Mouse (Mus musculus) neural tube, embryonic 10.5 days (tissue): Measurements from ENCODE around the gene Rps15a.

Source experiments
- DNase-seq: peaks from one replicate; pipeline ENCODE4 v3.0.0-alpha.2; 2017; ENCODE audit warnings: low spot score; ENCODE audit errors: extremely low spot score

The Rps15a gene

DNA sequence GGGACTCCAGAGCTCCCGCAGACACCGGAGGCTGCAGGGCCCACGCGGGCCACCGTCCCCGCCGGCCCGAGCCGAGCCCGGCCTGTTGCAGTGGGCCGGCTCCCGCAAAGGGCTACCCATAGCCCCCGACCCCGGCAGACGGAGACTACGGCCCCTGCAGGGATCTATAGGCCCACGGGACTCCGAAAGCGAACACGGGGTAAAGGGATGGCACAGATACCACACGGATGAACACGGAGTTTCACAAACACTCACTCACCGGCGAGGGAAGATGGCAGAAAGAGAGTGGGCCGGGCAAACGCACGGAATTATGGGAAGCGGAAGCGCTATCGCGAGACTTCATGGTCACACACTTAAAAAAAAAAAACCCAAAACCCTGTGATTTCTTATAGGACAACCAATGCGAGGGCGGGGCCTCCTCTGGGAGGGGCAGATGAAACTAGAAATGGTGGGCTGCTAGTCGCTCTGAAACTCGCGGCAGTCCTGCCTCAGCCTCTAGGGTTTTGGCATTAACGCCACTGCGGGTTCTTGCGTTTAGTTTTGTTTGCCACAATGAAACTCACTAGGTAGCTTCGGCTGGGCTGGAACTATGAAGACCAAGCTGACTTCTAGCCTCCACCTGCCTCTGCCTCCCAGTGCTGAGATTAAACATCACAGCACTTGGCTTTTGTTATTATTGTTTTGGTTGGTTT is at the start of gene Rps15a:
Gene Rps15a (minus strand): TSS at position 312 of the 692 bp plus-strand sequence.
- peak; percentile 88 for DNase-seq

DNA sequence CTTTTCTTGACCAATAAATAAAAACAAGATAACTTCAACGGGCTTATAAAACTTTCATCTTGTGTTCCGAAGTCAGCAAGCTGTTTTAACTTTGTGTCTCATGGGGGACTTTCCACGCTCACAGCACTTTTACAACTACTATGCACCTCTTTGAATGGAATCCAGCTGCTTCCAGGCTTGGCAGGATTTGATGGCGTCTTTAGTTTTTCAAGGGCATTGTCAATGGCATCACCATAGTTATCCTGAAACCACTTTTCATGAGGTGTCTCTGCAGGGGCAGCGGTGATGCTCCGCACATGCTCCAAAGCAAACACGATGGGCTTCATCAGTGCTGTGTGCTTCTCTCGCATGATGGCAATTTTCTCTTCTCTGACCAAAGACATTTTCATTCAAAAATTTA is 47.0 kb upstream of the Rps15a start:
- no peak for DNase-seq

DNA sequence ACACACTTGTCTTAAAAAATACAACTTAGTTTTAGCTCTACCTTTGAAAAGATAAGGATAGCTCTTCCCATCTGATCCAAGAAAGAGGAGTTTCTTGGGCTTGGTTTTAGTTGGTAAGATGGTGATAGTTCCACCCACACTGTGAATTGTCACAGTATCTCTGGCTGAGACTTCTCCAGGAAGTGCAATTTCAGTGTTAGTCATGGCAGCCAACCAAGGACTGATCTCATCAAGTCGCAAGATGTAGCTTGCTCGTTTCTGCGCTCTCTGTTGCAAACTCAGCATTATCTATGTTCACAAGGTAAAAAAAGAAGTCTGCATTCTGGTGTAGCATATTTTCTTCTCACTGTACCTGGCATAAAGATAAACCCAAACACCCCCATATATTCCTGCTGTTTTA is 44.1 kb upstream of the Rps15a start:
- DNase-seq, result no peak

DNA sequence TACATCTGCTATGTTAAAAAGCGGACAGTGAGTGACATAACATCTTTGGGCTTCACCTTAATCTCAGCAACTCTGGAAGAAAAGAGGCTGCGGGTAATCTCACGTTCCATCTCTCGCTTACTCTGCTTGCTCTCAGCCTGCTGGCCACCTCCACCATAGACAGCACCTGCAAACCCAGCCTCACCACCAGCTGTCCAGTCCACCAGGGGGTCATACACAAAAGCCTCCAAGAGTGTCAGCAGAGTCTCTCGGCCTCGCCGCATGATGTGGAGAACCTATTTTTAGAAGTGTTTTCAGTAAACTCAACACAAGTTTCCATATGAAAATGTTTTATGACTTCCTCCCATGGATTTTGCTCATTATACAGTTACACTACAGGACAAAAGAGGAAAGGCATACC is 40.5 kb upstream of the Rps15a start:
- no peak for DNase-seq

DNA sequence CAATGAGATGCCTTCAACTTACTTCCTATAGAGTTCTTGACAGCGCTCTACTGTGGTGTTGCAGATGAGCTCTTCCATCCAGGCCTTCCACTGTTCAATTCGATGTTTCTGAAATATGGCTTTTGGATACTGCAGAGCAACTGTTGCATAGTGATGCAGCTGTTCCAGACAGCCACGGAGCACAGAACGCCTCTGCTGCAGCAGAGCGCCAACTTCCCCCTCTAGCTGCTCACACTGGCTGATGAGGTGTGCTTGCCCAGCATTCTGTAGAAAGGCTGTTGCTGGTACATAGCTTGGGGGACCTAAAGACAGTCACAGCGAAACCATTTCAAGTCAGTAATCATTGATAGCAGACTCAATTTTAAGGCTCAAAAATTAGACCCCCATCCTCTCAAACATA is 38.2 kb upstream of the Rps15a start:
- no peak for DNase-seq

DNA sequence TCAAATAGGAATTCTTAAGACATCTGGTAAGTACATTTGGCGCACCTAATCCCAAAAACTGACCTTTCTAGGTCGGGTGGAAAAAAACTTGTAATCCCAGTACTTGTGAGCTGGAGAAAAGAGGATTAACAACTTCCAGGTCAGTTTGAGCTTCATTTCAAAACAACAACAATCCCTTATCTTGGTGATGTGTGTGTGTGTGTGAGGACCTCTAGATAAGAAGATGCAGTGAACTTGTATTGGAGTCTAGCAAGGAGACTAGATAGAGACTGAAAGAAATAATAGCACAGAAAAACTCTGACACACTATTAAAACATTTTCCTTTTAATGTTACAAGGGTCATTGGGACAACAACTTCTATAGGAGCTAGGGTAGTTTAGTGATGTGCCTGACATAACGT is 27.6 kb upstream of the Rps15a start:
- DNase-seq, result no peak

DNA sequence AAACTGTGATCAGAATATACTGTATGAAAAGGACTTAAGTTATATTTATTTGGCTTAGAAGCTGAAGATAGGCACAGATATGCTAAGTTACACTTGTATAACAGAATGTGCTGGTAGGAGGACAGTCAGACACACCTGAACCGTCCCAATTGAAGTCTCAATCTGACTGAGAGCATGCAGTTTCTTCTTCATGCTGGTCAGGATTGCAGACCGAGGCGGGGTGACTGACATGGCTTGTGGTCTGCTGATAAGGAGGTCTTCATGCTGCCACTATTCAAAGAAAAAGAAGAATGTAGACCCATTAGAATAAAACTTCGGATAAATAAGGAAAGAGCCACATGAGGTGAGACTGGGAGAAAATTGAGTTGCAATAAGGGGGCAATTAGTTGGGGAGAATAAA is 27.1 kb upstream of the Rps15a start:
- no peak for DNase-seq

DNA sequence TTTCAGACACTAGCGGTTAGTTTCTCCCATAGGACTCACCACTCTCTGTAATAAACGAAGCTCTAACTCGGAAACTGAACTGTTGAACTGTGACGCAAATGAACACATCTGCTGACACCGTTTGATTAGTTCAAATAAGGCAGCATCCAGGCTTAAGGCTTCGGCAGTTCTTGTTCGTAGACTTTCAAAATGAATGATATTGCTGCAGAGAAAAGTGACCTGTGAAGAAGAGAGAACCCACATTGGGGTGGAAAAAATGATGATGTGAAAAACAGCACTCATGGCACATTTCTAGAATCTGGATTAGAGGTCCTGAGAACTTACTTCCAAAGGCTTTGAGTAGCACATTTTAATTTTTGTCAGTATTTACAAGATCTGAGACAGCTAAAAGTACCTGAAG is 25.3 kb upstream of the Rps15a start:
- DNase-seq, result no peak

DNA sequence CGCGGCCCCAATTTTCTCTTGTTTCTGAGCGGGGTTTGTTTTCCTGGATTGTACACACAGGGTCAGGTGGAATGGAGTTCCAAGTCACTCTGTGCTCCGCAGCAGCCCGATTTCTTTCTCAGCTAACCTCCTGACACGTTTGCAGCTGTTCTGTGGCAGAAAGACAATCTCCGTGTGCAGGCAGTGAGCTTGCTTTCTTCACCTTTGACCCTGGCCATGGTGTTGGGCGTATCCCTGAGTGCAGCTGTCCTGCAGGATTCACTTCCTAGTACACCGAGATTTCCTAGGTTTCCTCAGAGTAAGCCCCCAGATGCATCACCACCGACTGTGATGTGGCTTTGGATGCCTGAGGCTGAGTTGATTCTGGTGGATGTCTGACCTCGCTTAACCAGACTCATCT is 19.1 kb upstream of the Rps15a start:
- DNase-seq, result no peak

DNA sequence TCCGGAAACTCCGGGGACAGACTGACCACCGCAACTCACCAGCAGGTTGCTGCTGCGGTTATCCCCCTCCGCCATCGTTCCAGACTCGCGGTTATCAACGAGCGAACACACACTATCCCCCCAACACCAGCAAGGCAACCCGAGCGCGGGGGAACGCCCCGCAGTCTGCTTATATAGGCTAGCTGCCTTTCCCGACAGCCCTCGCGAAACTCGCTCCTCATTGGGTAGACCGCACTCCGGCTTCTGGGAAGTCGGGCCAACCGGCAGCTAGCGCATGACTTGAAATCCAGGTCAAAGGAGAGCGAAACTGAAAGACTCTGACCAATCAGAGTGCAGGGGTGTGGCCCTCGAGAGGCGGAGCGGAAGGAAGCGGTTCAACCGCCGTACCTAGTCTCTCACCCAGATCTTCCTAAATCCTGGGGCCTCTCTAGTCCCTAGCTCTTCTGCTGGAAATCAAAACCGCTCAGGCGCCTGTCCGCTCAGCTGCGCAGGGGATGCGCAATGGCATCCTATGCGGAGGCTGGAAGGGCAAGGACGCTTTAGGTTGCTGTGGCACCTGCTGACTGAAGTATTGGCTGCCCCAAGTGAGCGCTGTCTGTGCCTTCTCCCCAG is 13.5 kb upstream of the Rps15a start, which contains the start of gene Arl6ip1:
Gene Arl6ip1 (minus strand): TSS at position 233 of the 612 bp plus-strand sequence.
- DNase-seq, result peak; percentile 98

DNA sequence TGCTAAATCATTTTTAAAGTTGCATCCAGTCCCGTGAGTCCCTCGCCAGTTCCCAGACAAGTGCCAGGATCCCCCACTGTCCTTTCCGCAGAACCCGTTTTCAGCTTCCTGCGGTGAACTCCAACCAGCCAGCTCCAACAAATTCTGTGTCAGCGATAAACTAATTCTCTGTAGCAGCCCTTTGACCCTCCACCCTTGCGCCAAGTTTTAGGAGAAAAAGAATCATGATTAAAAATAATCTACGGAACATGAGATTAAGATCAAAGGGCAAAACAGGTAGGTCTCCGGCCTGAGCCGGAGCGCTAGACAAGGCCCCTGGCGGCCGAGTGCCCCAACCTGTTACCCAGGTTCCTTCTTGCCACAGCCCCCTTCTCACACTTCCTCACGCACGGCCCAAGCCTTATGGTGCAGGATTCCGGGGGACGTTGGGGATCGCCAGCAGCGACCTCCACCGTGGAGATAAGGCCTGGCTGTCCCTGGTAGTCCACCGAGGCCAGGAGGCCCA is 13.0 kb upstream of the Rps15a start:
- DNase-seq, result no peak

DNA sequence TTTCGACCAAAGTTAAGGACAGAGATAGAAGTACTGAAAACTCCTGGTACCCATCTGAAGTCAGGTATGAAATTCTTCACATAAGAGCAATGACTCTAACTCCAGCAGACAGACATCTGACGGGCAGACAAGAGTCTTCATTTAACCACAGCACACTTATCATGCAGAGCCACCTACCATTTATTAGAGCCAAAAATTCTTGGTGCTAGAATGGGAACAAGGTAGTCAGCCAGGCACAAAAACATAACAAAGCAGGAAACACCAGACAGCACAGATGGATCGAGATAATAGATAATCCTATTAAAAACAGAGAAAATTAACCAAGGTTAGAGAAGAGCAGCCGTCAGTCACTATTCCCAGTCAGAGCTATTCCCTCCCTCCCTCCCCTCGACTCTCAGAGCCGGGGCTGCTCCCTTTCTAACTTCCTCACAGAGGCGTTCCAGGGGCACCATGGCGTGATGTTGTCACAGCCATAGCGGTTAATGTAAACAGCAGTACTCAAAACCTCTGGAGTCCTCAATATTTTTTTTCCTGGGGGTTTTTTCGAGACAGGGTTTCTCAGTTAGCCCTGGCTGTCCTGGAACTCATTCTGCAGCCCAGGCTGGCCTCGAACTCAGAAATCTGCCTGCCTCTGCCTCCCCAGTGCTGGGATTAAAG is 10.4 kb upstream of the Rps15a start:
- no peak for DNase-seq

DNA sequence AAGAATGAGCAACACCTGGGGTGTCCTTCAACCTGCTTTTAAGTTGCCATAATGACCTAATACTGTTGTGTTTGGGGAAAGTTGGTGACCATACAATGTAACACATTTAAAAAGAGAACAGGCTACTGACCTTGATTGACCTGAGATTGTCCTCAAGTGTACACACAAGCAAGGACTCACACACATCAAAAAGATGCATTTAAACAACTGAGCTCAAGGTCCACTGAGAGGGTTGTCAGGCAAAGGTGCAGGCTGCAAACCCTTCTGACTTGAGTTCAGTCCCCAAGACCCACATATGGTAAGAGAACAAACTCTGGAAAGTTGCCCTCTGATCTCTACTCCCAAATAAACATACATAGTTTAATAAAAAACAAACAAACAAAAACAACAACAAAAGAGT is 9.7 kb upstream of the Rps15a start:
- no peak for DNase-seq

DNA sequence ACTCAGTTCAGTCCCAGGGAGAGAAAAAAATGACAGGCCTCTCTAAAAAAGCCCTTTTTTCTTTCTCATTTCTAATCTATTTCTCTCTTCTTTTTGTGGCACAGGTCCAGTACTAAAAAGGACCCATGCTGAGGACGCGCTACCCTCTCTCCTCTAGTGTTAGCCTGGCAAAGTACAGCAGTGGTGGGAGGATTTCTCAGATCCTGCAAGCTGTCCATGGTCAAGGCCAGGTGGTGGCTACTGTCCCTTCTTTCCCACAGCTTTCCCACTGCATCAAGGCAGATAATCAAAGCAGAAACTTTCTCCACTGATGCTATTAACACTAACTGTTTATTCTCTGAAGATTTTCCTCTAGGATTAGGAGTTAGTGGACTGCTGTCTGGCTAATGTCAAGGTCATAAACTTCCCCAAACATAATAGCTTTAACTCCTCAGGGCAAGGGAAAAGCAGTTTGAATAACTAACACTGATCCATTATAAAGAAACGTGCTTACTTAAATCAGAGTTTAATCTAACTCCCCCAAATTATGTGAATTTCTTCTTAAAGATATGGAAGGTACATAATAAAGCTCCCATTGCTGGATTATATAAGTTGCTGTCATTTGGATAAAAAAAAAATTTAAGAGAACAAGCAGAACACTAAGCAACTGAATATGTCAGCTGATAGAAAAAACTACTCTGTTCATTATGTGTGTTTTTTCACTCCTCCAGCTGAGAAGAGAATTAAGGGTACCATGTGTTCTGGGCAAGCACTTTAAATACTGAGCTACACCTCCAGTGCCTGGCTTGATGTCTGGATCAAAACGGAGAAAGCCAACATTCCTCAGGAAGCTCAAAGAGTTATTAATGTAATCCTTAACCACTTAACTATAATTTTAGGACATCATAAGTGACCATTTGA is 7.8 kb upstream of the Rps15a start:
- no peak for DNase-seq

DNA sequence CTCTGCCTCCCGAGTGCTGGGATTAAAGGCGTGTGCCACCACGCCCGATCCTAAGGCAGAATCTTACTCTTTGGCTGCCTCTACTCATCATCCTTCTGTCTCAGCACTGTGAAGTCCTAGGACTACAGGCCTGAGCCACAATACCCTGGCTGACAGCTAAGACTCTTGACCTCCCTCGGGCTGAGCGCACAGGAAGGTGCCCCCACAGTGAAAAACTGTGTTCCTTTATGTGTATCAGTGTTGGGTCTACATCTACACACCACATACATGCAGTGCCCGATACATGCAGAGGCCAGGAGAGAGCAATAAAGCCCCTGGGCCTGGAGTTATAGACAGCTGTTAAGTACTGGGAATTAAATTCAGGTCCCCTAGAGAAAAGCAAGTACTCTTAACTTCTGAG is 6.2 kb upstream of the Rps15a start:
- no peak for DNase-seq

DNA sequence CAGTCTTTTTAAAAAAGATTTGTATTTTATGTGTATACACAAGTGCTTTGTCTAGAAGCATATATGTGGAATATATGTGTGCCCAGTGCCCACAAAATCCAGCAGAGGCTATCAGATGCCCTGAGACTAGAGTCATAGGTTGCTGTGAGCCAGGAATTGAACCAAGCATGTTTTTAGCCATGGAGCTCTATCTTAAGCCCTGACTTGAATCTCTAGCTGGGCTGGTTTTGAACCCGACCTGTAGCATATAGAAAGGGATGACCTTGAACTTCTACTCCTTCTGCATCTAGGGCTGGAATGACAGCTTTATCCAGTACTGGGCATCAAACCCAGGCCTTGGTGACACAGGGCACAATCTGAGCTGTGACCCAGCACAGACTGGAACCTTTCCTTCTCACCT is 4.7 kb upstream of the Rps15a start:
- DNase-seq, result no peak

DNA sequence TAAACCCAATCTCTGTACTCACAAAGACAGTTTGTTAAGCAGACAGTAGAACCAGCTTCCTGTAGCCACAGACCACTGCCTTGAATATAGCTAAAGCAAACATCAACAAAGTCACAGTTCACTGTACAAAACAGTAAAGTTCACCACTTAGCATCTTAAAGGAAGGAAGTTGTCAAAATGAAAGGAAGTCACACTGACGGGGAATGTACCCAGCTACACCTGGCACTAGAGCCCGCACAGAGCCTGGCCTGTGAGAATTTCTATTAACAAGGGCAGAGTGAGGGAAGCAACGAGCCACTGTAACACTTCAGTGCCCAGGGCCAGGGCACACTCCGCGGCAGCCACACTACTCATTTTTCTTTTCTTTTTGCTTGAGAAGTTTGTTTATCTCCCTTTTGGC is 4.0 kb upstream of the Rps15a start:
- DNase-seq, result no peak

DNA sequence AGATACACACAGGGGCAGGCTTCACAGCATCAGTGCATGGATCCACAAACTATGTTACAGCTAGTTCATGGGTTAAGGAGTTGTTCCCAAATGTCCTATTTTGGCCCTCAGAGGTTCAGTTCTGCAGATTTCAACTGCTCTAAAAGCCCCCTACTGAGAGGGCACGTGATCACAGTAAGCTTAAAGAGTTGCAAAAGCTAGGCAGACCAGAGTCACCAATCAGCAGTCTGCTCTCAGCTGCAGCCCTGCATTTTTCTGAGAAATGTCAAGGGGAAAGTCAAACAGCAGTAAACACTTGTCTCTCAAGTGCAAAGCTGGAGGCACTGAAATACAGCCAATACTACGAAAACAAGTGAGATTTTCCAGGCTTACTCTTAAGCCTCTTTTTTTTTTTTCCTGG is 3.2 kb upstream of the Rps15a start:
- DNase-seq, result no peak

DNA sequence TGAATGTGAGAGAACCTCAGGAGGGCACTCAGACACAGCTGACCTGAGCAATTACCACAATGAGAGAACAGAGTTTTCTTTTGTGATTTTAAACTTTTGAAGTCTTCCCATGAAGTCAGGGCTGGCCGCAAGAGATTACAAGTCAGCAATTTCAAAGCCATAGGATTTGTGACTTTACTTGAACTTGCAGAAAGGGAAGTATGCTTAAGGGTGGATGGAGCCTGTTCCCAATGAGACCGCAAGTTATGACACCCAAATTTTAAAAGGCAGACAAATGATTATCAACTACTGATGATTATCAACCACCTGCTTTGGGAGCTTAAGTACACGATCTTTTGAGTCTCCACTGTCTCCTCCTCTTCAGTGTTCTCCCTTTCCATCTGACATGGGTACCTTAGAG is 2.4 kb upstream of the Rps15a start:
- DNase-seq, result no peak

DNA sequence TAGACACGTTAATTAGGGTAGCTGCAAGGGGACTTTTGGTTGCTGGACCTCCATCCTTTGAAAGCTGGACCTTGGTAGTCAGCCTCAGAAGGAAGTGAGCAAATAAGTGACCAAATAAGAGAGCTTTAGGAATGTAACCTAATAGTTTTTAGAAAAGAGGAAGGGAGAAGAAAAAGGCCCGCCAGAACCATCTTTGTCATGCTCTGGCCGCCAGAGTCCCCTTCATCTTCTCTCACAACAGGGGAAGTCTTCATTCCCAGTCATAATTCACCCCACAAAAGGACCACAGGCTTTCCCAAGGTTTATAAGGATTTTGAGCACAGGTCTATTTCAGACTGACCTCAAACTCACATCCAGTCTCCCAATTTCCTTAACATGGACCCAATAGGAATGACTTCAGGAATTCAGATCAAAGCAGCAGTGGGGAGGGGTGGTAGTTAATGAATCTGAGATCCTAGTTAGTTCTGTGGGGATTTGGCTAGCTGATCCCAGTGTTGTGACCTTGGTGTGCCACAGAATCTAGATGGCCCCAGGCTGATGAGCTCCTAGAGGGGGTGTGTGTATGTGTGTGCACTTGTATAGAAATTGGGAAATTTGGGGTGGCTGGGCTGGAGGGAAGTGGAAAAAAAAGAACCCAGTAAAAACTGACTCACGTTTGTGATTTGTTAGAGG is 1.7 kb upstream of the Rps15a start:
- DNase-seq, result no peak
